Mouse (Mus musculus) liver, embryonic 14.5 days (tissue): ENCODE results near the gene Ube2f. TPM values are rescaled to one million over a fixed set of nuclear protein-coding genes. Genes with fewer than 3 reads are reported as not detected.

Experiments used
- ATAC-seq: fragments of 200-750 bp; cut with Nextera tagmentation; 2 replicates; pipeline ENCODE4 v1.8.0; 2017; ENCODE audit warnings: moderate number of reproducible peaks, mild to moderate bottlenecking, moderate library complexity; ENCODE audit not compliant: insufficient read depth
- DNase-seq, 3 experiments: peaks; one replicate each; pipeline ENCODE4 v3.0.0-alpha.2; 2012 to 2013; ENCODE audit warnings: low read depth in 3 of 3, low spot score in 3 of 3
- H3K27ac ChIP-seq: fragments of 300-500 bp; sonication (generic); 2 replicates; pipeline ENCODE4 v1.5.1; 2014; ENCODE audit warnings: moderate library complexity, mild to moderate bottlenecking, control low read depth, inconsistent platforms
- H3K27me3 ChIP-seq: fragments of 300-500 bp; sonication (generic); 2 replicates; pipeline ENCODE4 v1.6.1; 2014; ENCODE audit warnings: mild to moderate bottlenecking, low read length, moderate library complexity; ENCODE audit not compliant: control insufficient read depth, insufficient read depth
- H3K36me3 ChIP-seq: fragments of 300-500 bp; sonication (generic); replicated peaks from 2 replicates; pipeline ENCODE4 v1.6.1; 2014; ENCODE audit warnings: low read depth; ENCODE audit not compliant: control insufficient read depth, insufficient read depth
- H3K4me1 ChIP-seq, 2 experiments: fragments of 200-500 bp in 1 of 2; fragments of 300-500 bp in 1 of 2; sonication (generic) in 1 of 2; replicated peaks; 2 replicates each; pipeline ENCODE4 v1.6.1; 2012 to 2014; ENCODE audit warnings: antibody characterized with exemption in 1 of 2, inconsistent platforms in 1 of 2, low read length in 1 of 2; ENCODE audit not compliant: control insufficient read depth in 2 of 2, insufficient read depth in 2 of 2
- H3K4me2 ChIP-seq: fragments of 300-500 bp; sonication (generic); 2 replicates; pipeline ENCODE4 v1.6.1; 2014; ENCODE audit warnings: low read depth, mild to moderate bottlenecking, control low read depth, moderate library complexity
- H3K4me3 ChIP-seq, 2 experiments: fragments of 200-500 bp in 1 of 2; fragments of 300-500 bp in 1 of 2; sonication (generic) in 1 of 2; 2 replicates each; pipeline ENCODE4 v1.5.1; 2012 to 2014; ENCODE audit warnings: low read depth in 2 of 2, low read length in 2 of 2, mild to moderate bottlenecking in 2 of 2, control low read depth in 1 of 2, inconsistent platforms in 1 of 2, moderate library complexity in 1 of 2; ENCODE audit not compliant: insufficient read depth in 1 of 2
- H3K9ac ChIP-seq: fragments of 300-500 bp; sonication (generic); replicated peaks from 2 replicates; pipeline ENCODE4 v1.6.1; 2014; ENCODE audit warnings: mild to moderate bottlenecking, control low read depth, moderate library complexity
- H3K9me3 ChIP-seq: fragments of 300-500 bp; sonication (generic); 2 replicates; pipeline ENCODE4 v1.6.1; 2016; ENCODE audit warnings: low read length, mixed read lengths; ENCODE audit not compliant: control insufficient read depth
- CTCF ChIP-seq: IDR thresholded peaks from 2 replicates; pipeline ENCODE4 v1.5.1; 2016; ENCODE audit warnings: antibody characterized with exemption, low read depth, control low read depth
- EP300 ChIP-seq: IDR thresholded peaks from 2 replicates; pipeline ENCODE4 v1.6.1; 2016; ENCODE audit warnings: antibody characterized with exemption, low read depth
- WGBS: fragments of 180-500 bp; shearing (Covaris S2); extraction: QIAGEN DNeasy Blood & Tissue Kit; methylation state at CpG from one replicate; pipeline ENCODE4 v1.1.7; 2014; ENCODE audit not compliant: insufficient replicate concordance; 5-methylcytosine and 5-hydroxymethylcytosine counted together
- polyA plus RNA-seq, 2 experiments: library from polyadenylated mRNA; depleted of rRNA in 1 of 2; stranded (reverse) in 1 of 2; unstranded in 1 of 2; fragments of >200 nt; fragmentation: Nextera tagmentation in 1 of 2; extraction: Ambion mirVana in 1 of 2; gene quantifications; 2 replicates each; pipeline versions ENCODE4 v1.2.1 to v1.2.3; 2012 to 2014

Gene Ube2f
- polyA plus RNA-seq, 2 experiments = 41.1 to 58.3 TPM

DNA sequence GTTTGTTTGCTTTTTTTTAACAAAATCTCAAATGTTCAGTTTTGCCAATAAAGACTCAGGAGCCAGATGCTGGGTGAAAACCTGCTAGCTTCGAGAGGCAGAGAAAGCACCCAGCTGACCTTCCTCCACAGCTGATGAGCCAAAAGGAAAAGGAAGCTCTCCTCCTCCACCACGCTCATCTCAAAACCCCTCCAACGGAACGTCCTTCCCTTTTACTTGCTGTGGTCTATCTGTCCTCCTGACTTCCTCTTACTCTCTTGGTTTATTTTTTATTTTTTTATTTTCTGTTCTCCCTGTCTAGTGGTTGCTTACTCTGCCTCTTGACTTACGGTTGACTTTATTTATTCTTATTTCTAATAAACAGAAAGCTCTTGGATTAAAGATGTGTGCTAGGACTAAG lies 14.7 kb upstream of the Ube2f start:
- Histone ChIP-seq H3K9me3 (no peaks in the 10 kb centered on the region), H3K36me3 (no peaks in the 10 kb centered on the region), H3K4me1 (peaks cover 0 to 4% of the 10 kb centered on the region in 2 experiments; a peak in 2 of 4 replicates), H3K4me3 (no peak overlapping the region), H3K9ac (no peak overlapping the region), H3K27me3 (no peaks in the 10 kb centered on the region), H3K27ac (no peak overlapping the region), H3K4me2 (no peak overlapping the region)
- ATAC-seq (no peak), DNase-seq (no peak)
- WGBS = 11% methylated on average over 5 of the region's 5 CpGs
- TF ChIP-seq EP300 = no peak
- TF ChIP-seq CTCF = no peak

DNA sequence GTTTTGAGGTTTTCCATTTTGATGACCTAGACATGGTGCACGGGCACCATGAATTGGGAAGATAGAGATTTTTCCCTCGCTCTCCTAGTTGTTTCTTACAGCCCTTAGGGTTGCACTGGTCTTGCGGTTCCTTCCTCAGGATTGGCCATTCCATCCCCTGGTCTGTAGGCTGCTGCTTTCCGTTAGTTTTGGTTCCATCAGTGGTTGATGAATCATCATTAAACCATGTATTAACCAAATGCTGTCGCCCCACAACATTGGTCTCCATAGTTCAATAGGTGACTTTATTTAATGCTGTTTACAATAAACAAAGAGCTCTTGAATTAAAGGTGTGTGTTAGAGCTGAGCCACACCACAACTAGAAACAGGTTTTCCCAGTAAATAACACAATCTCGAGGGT lies 12.4 kb upstream of the Ube2f start:
- Histone ChIP-seq H3K9me3 (no peaks in the 10 kb centered on the region), H3K27ac (no peak overlapping the region), H3K4me1 (peaks cover 0 to 12% of the 10 kb centered on the region in 2 experiments; a peak in 3 of 4 replicates), H3K36me3 (no peaks in the 10 kb centered on the region), H3K27me3 (no peaks in the 10 kb centered on the region), H3K9ac (no peak overlapping the region), H3K4me3 (no peak overlapping the region), H3K4me2 (no peak overlapping the region)
- TF ChIP-seq EP300 (no peak), CTCF (no peak)
- 59% methylated on average over 6 of the region's 6 CpGs for WGBS
- ATAC-seq (no peak), DNase-seq (no peak)

DNA sequence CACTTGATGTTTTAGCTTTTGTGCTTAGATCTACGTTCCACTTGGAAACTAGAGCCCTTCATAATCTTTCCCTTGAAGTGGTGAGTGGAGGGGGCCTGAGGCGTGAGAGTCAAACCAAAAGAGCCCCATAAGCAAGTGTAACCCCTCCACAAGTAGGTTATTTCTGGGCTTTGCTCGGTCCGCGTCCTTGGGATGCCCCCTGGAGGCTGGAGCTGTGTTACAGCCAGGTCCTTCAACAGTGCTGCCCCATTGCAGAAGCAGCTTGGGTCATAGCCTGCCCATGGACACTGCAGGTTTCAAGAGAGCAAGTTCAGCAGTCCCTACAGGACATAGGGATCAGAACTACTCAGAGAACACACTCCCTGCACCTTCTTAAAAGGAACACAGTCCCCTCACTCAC lies 11.0 kb upstream of the Ube2f start:
- H3K27ac ChIP-seq = no peak overlapping the region
- H3K36me3 ChIP-seq = no peaks in the 10 kb centered on the region
- no peak overlapping the region for H3K4me3 ChIP-seq
- peaks cover 0 to 12% of the 10 kb centered on the region in 2 experiments; a peak in 3 of 4 replicates for H3K4me1 ChIP-seq
- no peak overlapping the region for H3K9ac ChIP-seq
- H3K27me3 ChIP-seq = no peaks in the 10 kb centered on the region
- ATAC-seq = no peak
- 16% methylated on average over 5 of the region's 5 CpGs for WGBS
- H3K4me2 ChIP-seq = no peak overlapping the region
- H3K9me3 ChIP-seq = no peaks in the 10 kb centered on the region
- peak; percentile 90 for TF ChIP-seq CTCF
- no peak for TF ChIP-seq EP300
- no peak for DNase-seq

DNA sequence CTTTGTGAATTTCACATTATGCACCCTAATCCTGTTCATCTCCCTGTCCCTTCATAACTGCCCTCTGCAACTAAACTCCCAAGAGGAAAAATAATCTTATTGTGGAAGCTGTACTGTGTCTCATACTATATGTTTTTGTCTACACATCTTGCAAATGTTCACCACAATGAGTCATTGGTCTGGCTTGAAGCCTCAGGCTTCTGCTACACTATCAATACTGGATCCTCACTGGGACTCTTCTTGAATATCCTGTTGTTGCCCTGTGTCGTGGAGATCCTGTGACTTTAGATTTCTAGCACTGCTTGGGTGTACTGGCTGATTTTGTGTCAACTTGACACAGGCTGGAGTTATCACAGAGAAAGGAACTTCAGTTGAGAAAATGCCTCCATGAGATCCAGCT lies 10.3 kb upstream of the Ube2f start:
- no peak overlapping the region for H3K4me2 ChIP-seq
- H3K4me3 ChIP-seq = no peak overlapping the region
- H3K4me1 ChIP-seq = peaks cover 0 to 12% of the 10 kb centered on the region in 2 experiments; a peak in 3 of 4 replicates
- no peak overlapping the region for H3K27ac ChIP-seq
- H3K9ac ChIP-seq = no peak overlapping the region
- no peaks in the 10 kb centered on the region for H3K36me3 ChIP-seq
- 13% methylated on average over 1 of the region's 1 CpGs for WGBS
- ATAC-seq = peak; percentile 11; the same call in 1 of the 2 replicates
- H3K27me3 ChIP-seq = no peaks in the 10 kb centered on the region
- no peak for DNase-seq
- TF ChIP-seq EP300 = no peak
- TF ChIP-seq CTCF = no peak
- H3K9me3 ChIP-seq = no peaks in the 10 kb centered on the region

DNA sequence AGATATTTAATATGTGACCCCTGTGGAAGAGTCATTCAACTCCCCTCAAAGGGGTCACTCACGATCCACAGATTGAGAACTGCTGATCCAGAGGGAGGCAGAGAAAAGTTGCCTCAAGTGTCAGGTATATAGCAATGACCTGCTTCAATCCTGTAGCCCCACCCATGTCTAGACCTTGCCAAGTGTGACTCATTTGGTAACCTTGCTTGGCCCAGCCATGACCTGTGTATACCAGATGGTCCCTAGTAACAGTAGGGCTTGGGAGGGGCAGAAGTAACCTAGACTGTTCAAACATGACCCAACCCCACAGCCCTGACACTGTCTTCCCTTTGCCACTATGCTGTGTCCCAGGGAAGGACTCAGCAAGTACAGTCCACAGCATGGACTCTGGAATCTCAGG lies 9.4 kb upstream of the Ube2f start:
- no peaks in the 10 kb centered on the region for H3K27me3 ChIP-seq
- no peaks in the 10 kb centered on the region for H3K36me3 ChIP-seq
- ATAC-seq = 0 out of 2 replicates have a peak, but pooled peaks have one; percentile 41
- H3K4me1 ChIP-seq = peaks cover 0 to 12% of the 10 kb centered on the region in 2 experiments; a peak in 3 of 4 replicates
- no peak for TF ChIP-seq CTCF
- TF ChIP-seq EP300 = no peak
- H3K27ac ChIP-seq = no peak overlapping the region
- H3K9me3 ChIP-seq = no peaks in the 10 kb centered on the region
- no peak overlapping the region for H3K4me3 ChIP-seq
- WGBS = 76% methylated on average over 1 of the region's 1 CpGs
- DNase-seq = no peak
- H3K9ac ChIP-seq = no peak overlapping the region
- H3K4me2 ChIP-seq = no peak overlapping the region
